Mouse (Mus musculus) heart, postnatal 14 days (tissue): ENCODE data around the gene Afmid. TPM values are rescaled to one million over a fixed set of nuclear protein-coding genes. Genes with fewer than 3 reads are reported as not detected.
A peak's percentile ranks its signal among the peaks of the same experiment; 100 is the strongest.
"Not testable (repeated sequence)": the region's sequence is repeated elsewhere in the genome, so short reads cannot be mapped to it uniquely, and the experiment has no call there.

Experiments
- DNase-seq, 2 experiments: peaks; one replicate each; pipeline ENCODE4 v3.0.0; 2021 to 2022
- intact Hi-C: fragments of 180-260 bp; cut with DNase I; formaldehyde crosslinking; loops from one replicate; pipeline ENCODE4 v1.15.1; 2025
- total RNA-seq, 2 experiments: library from RNA; stranded (reverse); gene quantifications; 2 replicates each; pipeline ENCODE4 v1.2.3; 2021

Afmid gene
- total RNA-seq, 2 experiments from 2014 or later: 4.2 to 6.6 TPM

GRCm38 (mm10) chr11:117791441-117791761 is 34.3 kb upstream of the Afmid start:
- DNase-seq: no peak
- intact Hi-C loops: no loop called here

- no peak for DNase-seq
- intact Hi-C loops: no loop called here
These were observed 33.3 kb upstream of the Afmid start for GRCm38 (mm10) chr11:117792281-117792888.

DNA sequence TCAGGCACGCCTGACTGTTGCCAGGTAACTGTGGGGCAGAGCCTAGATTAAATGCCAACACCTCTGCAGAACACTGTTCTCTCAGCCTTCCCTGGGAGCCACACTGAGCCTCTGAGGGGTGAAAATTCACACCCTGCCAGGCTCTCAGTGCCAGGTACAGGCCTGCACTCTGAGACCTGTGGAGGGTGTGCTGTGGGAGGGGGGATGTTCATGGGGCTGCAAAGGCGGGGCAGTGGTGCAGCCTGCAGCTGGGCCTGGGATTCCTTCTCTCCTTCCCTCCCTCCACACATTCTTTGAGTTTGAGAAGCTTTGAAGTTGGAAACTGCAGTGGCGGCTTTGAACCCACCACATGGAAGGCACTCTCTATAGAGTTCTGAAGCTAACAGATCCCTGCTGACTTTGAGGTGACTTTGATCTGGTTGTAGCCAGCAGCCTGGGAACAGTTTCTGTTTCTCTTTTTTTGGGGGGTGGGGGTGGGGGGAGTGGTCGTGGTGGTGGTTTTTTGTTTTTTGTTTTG is 31.6 kb upstream of the Afmid start:
- intact Hi-C loops: no loop called here
- no peak for DNase-seq

DNA sequence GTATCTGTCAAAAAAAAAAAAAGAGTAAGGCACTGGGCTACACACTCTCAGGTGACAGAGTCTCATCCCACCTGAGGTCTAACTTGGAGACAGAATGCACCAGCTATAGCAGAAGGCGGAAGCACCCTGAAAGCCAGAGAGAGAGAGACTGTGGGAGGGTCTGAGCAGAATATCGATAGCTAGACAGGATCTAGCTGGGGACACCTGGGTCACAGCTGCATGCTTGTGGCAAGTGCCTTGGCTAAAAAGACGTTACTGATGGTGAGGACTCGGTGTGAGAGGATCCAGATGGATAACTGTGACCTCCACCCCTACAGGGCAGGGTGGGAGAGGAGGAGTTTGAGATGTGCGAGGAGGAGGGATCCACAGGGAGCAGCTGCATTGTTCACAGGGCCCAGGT is 28.8 kb upstream of the Afmid start:
- intact Hi-C loops: no loop called here
- DNase-seq: no peak

GRCm38 (mm10) chr11:117797511-117798159 is 28.1 kb upstream of the Afmid start, which contains the start of gene 6030468B19Rik:
6030468B19Rik (plus strand) TSS chr11:117797660.
- no peak for DNase-seq
- intact Hi-C loops: no loop called here

DNA sequence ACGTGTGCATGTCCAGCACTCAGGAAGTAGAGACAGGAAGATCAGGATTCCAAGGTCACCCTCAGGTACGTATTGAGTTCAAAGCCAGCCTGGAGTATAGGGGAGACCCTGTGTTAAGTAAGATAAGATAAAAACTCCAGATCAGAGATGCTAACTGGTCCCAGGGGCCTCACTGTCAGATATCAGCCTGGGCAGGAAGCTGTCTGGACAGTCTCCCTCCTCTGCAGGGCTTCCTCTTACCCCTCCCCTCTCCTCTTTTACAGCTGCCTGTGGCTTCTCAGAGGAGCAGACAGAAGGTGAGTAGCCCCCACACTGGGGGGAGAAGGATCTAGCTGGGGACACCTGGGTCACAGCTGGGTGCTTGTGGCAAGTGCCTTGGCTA is 27.6 kb upstream of the Afmid start:
- intact Hi-C loops: no loop called here
- DNase-seq: no peak

DNA sequence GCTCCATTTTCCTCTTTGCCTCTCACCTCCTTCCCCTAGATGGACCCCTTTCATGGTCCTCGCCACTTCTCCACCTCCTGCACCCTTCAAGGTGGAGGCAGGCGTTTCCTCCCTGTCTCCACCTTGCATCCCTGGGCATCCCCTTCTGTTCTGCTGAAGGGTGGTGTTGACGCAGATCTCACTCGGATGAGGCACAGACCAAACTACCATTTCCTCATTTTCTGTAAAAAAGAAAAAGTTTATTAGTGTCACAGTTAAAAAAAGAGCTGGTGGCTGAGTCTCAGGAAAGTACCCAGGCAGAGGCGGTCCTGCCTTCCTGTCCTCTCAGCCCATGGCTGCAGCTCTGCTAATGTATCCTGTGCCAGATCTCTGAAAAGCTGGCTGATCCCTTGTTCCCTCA is 26.6 kb upstream of the Afmid start:
- intact Hi-C loops: no loop called here
- DNase-seq: no peak

DNA sequence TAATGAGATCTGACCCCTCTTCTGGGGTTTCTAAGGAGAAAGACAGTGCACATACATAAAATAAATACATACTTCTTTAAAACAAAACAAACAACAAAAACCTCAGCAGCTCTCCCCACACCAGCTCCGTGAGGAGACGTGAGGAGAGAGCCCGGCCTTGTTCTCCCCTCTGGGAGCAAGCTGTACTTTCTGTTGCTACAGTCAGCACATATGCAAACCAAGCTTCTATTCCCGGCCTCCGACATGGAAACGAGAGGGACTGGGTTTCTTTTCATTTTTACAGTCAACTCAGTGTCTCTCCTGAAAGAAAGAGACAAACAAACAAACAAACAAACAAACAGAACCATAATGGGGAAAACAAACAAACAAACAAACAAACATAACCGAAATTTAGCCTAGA is 25.7 kb upstream of the Afmid start:
- intact Hi-C loops: no loop called here
- no peak for DNase-seq

GRCm38 (mm10) chr11:117801650-117802049 is 24.1 kb upstream of the Afmid start:
- intact Hi-C loops: no loop called here
- no peak for DNase-seq

- DNase-seq: no peak
- intact Hi-C loops: no loop called here
These were observed 22.5 kb upstream of the Afmid start for GRCm38 (mm10) chr11:117803166-117803688.

- intact Hi-C loops: no loop called here
- DNase-seq: no peak
These were observed 18.9 kb upstream of the Afmid start for GRCm38 (mm10) chr11:117806781-117807180.

- intact Hi-C loops: loop anchor here (5.0 kb wide), 1 partner anchor 152 kb away; no protein-coding TSS in a partner anchor
- DNase-seq: peak; percentile 81 to 86
These were observed 16.1 kb upstream of the Afmid start, which contains the start of the genes Gm20708 and Syngr2 for GRCm38 (mm10) chr11:117809407-117810311. Gm20708 (plus strand) TSS chr11:117809668. Syngr2 (plus strand) TSS chr11:117809668.

DNA sequence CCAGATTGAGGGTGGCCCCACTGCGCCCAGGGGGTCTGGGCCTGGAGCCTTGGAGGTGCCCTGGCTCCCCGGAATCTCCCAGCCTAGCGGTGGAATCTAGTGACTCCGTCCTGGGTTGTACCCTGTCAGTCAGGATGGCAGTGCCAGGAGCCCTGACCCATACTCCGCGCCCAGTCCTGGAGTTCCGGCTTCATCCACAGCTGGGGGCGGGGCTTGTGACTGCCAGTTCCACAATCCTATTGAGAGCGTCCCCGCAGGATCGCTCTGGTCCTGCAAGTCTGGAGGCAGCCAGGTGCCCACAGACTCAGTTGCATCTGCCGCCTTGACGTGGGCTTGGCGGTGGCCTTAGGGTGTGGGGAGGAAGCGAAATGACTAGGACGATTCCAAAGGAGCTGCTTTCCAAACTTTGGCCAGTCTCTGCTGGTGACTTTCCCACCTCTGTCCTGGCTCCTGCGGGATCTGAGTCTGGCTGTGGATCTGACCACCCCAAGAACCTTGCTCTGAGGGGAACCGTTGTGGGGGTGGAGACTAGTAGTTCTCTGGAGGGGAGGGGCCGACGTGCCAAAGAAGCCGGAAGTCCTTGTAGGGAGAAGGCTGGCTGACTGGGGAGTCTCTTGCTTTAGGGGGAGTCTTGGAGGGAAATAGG is 15.2 kb upstream of the Afmid start:
- peak; percentile 85 to 91 for DNase-seq
- intact Hi-C loops: loop anchor here (5.0 kb wide), 1 partner anchor 153 kb away; no protein-coding TSS in a partner anchor

DNA sequence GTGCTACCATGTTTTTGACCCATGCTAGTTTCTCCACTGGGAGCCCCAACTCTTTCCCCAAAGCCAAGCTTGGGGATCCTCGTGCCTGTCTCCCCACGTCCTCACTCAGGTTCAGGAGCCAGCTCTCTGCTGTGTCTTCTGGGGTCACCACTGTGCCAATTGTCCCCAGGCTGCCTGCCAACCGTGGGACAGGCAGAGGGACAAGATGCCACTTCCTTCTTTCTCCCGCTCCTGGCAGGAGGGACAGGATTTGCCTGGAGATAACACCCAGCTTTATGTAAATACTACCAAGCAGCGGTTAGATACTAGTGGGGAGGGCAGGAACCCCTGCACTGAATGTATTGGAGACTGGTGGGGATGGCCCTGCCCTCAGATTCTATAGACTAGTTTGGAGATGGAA is 11.9 kb upstream of the Afmid start:
- intact Hi-C loops: loop anchor here (5.0 kb wide), 1 partner anchor 157 kb away; no protein-coding TSS in a partner anchor
- no peak for DNase-seq

DNA sequence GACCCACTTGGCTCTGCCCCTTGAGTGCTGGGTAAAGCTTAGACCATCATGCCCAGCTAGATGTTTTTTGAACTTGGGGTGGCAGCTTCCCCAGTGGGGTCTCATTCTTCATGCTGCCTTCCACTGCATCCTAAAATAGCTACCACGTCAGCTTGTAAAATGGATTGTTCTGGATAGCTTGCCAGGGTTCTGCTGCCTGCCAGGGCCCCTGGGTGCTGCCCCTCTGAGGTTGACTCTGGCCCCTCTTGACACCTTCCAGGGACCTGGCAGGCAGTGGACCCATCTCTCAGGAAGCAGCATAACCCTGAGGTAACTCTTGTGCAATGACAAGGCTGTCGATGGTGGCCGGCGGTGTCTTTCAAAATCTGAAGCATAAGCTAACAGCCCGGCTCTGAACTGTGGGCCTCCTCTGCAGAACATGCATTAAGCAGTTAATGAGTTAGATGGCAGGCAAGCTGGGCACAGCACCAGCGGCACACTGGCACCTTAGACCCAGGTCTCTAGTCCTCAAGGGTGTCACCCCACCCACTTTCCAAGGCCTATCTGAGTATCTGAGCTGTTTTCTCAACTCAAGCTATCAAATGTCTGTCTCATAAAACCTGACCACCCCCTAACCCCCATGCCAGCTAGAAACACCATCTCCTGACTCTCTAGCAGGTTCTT is 10.9 kb upstream of the Afmid start:
- intact Hi-C loops: loop anchor here (5.0 kb wide), 1 partner anchor 158 kb away; no protein-coding TSS in a partner anchor
- no peak for DNase-seq

- intact Hi-C loops, DNase-seq: not testable (repeated sequence)
These were observed 9.9 kb upstream of the Afmid start for GRCm38 (mm10) chr11:117815850-117816249.

DNA sequence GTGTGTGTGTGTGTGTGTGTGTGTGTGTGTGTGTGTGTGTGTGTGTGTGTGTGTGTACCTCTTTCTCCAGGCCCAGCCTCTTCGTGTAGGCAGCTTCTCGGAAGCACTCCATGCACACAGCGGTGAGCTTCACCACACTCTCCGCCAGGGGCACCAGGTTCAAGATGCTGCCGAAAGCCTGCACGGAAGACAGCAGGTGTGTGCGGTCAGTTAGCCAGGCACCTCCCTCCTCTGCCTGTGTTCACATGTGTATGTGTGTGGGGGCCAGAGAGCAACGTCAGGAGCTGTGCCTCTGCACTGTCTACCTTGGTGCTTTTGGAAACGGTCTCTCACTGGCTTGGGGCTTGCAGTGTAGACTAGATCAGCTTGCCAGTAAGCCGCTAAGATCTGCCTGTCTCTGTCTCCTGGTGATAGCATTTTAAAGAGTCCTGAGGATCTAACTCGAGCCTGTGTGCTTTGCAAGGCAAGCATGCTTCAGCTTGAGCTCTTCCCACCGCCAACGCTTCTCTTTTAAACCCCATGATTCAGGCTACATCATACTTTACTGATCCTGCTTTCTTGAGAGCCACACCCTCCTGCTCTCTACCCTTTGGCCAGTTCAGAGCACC is 9.2 kb upstream of the Afmid start:
- DNase-seq: no peak
- intact Hi-C loops: no loop called here

DNA sequence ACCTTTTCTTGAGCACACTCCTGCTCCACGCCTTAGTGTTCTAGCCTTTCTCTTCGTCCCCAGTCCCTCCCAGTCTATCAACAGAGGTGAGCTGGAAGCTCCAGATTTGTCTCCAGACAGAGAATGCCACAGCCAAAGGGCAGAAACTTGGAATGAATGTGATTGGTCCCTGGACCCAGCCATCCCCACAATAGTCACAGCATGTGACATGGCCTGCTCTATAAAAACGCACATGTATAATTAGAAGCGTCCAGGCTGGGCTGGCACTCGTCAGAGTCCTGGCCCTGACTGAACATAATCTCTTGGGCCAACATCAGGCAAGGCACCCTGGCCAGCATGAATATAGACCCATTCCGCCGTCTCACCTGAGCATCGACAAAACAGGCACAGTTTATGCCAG is 6.6 kb upstream of the Afmid start:
- DNase-seq: peak; percentile 50 to 65
- intact Hi-C loops: no loop called here

DNA sequence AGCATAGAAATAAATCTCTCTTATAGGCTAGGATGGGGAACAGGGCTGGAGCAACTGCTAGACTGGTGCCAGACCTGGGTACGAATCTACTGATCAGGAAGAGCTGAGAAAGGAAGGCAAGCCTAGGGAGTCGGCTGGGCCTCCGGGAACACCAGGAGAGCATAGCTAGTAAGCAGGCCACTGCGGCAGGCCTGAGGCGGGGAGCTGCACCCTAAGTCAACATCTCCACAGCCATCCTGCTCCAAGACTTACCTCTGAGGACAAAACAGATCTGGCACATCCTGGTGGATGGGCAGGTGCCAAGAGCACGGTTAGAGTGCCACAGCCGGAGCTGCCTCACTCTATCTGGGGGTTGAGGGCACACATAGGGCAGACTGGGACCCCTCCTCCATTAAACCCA is 5.6 kb upstream of the Afmid start:
- DNase-seq: no peak
- intact Hi-C loops: no loop called here
